7 mouse cellular contexts compared by ENCODE assay signal in the genomic region with DNA sequence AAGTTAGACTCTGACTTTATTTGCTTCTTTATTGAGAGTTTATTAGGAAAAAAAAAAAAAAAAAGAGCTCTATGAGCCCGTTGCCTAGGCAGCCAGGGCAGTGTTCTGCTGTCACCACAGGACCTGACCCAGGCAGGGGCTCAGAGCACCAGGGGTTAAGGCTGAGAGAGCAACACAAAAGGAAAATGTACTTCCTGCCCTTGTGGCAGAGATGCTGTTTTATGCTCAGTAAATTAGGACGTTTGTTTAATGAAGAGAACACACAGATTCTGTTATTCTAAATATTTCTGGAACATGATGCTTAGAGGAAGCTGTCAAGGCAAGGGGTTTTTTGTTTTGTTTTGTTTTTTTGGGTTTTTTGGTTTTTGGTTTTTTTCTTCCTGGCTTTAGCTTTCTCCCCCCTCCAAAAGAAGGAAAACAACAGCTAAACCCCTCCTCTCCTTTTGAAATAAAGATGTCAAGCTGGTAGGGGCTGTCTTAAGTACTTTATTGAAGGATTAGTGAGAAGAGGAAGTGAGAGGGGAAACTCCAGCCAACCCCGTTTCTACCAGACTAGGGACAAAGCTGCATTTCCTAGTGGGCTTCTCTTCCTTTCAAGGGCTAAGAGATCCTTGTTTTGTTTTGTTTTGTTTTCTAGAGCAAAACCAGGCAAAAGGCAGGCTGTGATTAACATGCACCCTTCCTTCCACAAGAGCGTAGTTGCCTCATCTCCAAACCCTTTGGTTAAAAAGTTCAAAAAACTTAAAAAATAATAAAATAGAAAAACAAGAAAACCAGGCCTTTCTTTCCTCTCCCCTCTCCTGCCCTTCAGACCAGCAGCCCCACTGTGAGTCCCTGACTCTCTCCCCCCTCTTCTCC. TPM values are rescaled to one million over a fixed set of nuclear protein-coding genes. Genes with fewer than 3 reads are reported as not detected.
A peak's percentile ranks its signal among the peaks of the same experiment; 100 is the strongest.
DNase-seq lines count a peak whose midpoint lies in the region; ATAC-seq lines count a peak whose summit lies in the region.

No protein-coding gene starts in this region.

- H3K4me2 ChIP-seq in forebrain, embryonic 12.5 days: peak overlapping the region; percentile 94
- peak overlapping the region; percentile 84 for H3K4me2 ChIP-seq in limb, embryonic 15.5 days

- H3K4me3 ChIP-seq in forebrain, embryonic 12.5 days (replicated peaks): no peak overlapping the region
- H3K4me3 ChIP-seq in limb, embryonic 15.5 days: peak overlapping the region; percentile 96

- no peak overlapping the region for H3K9ac ChIP-seq in forebrain, embryonic 12.5 days
- no peak overlapping the region for H3K9ac ChIP-seq in limb, embryonic 15.5 days

- H3K27ac ChIP-seq in forebrain, embryonic 12.5 days: peak overlapping the region; percentile 56
- H3K27ac ChIP-seq in limb, embryonic 15.5 days: peak overlapping the region; percentile 63

- no peaks in the 10 kb centered on the region for H3K9me3 ChIP-seq in forebrain, embryonic 12.5 days
- no peaks in the 10 kb centered on the region for H3K9me3 ChIP-seq in limb, embryonic 15.5 days

- intact Hi-C loops in gastrocnemius, postnatal 36 days (cut with DNase I): no loop called here

- peaks cover 50% of the 10 kb centered on the region for H3K4me1 ChIP-seq in forebrain, embryonic 12.5 days
- peaks cover 69% of the 10 kb centered on the region for H3K4me1 ChIP-seq in limb, embryonic 15.5 days

- WGBS in forebrain, embryonic 12.5 days: 10% methylated on average over 4 of the region's 4 CpGs
- 27% methylated on average over 4 of the region's 4 CpGs for WGBS in limb, embryonic 15.5 days

- H3K36me3 ChIP-seq in forebrain, embryonic 12.5 days (replicated peaks): no peaks in the 10 kb centered on the region
- no peaks in the 10 kb centered on the region for H3K36me3 ChIP-seq in limb, embryonic 15.5 days

- DNase-seq in A20 (ENCODE audit: low read depth, low spot score): peak; percentile 67
- DNase-seq in B cell, adult 2 months: peak; percentile 54 to 57
- peak; percentile 67 for DNase-seq in thymus, postnatal 14 days
- DNase-seq in gastrocnemius, postnatal 36 days: no peak
- DNase-seq in c-Kit-positive CD71-positive TER-119-positive erythroid progenitor cells, embryonic 14.5 days (ENCODE audit: low spot score): no peak

- no peak for ATAC-seq in forebrain, embryonic 12.5 days (ENCODE audit: low FRiP score)
- ATAC-seq in limb, embryonic 15.5 days (ENCODE audit: insufficient number of reproducible peaks, low FRiP score, low TSS enrichment, low read depth): no peak

- no peaks in the 10 kb centered on the region for H3K27me3 ChIP-seq in forebrain, embryonic 12.5 days
- H3K27me3 ChIP-seq in limb, embryonic 15.5 days: no peaks in the 10 kb centered on the region

RNA-seq across cellular contexts. Expression of a gene that starts 3.2 kb away (rescaled TPM):
- 24.6 and 27.6 TPM in 2 replicates for polyA plus RNA-seq in forebrain, embryonic 12.5 days (2016; fragmentation: Nextera tagmentation; extraction: Ambion mirVana)
- 39.9 and 44.1 TPM in 2 replicates for polyA plus RNA-seq in limb, embryonic 15.5 days (2015; fragmentation: Nextera tagmentation; extraction: Ambion mirVana)
- total RNA-seq in gastrocnemius, postnatal 36 days (2021): 10 to 100 TPM; 48.4 to 49.1 TPM

Comparison
In these comparisons a context has a peak if more than half of its experiments do, and no peak if none do; other contexts are left out.
1. DNase-seq: peak in A20 (single experiment), B cell, adult 2 months (2 of 2) and thymus, postnatal 14 days (single experiment); none in gastrocnemius, postnatal 36 days (0 of 2) and c-Kit-positive CD71-positive TER-119-positive erythroid progenitor cells, embryonic 14.5 days (single experiment).